Mouse (Mus musculus) intestine, embryonic 16.5 days (tissue): ENCODE data around the gene Snx1. TPM values are rescaled to one million over a fixed set of nuclear protein-coding genes. Genes with fewer than 3 reads are reported as not detected.

Source experiments
- ATAC-seq: fragments of 200-750 bp; cut with Nextera tagmentation; 2 replicates; pipeline ENCODE4 v1.8.0; 2017; ENCODE audit warnings: moderate TSS enrichment, moderate library complexity
- H3K27ac ChIP-seq: fragments of 300-500 bp; sonication (generic); 2 replicates; pipeline ENCODE4 v1.5.1; 2014; ENCODE audit warnings: mild to moderate bottlenecking, low read length
- H3K27me3 ChIP-seq: fragments of 300-500 bp; sonication (generic); replicated peaks from 2 replicates; pipeline ENCODE4 v1.6.1; 2014; ENCODE audit warnings: low read length, control low read depth, mixed read lengths; ENCODE audit not compliant: control insufficient read depth, insufficient read depth
- H3K36me3 ChIP-seq: fragments of 300-500 bp; sonication (generic); 2 replicates; pipeline ENCODE4 v1.6.1; 2014; ENCODE audit warnings: low read length, control low read depth; ENCODE audit not compliant: control insufficient read depth, insufficient read depth
- H3K4me1 ChIP-seq: fragments of 300-500 bp; sonication (generic); 2 replicates; pipeline ENCODE4 v1.6.1; 2014; ENCODE audit warnings: low read length, control low read depth, mixed read lengths; ENCODE audit not compliant: control insufficient read depth, insufficient read depth
- H3K4me2 ChIP-seq: fragments of 300-500 bp; sonication (generic); 2 replicates; pipeline ENCODE4 v1.6.1; 2014; ENCODE audit warnings: low read depth, low read length, control low read depth
- H3K4me3 ChIP-seq: fragments of 300-500 bp; sonication (generic); 2 replicates; pipeline ENCODE4 v1.5.1; 2014; ENCODE audit warnings: mild to moderate bottlenecking, low read length
- H3K9ac ChIP-seq: fragments of 300-500 bp; sonication (generic); 2 replicates; pipeline ENCODE4 v1.6.1; 2014; ENCODE audit warnings: low read depth, low read length
- H3K9me3 ChIP-seq: fragments of 300-500 bp; sonication (generic); 2 replicates; pipeline ENCODE4 v1.6.1; 2016; ENCODE audit warnings: low read length, control low read depth; ENCODE audit not compliant: control insufficient read depth
- WGBS: fragments of 180-500 bp; shearing (Covaris S2); extraction: QIAGEN DNeasy Blood & Tissue Kit; methylation state at CpG from one replicate; pipeline ENCODE4 v1.1.7; 2014; 5-methylcytosine and 5-hydroxymethylcytosine counted together
- polyA plus RNA-seq: library from polyadenylated mRNA; unstranded; fragments of >200 nt; fragmentation: Nextera tagmentation; extraction: Ambion mirVana; gene quantifications from 2 replicates; pipeline ENCODE4 v1.2.1, GENCODE M21; 2015

Gene Snx1
- polyA plus RNA-seq, 1 experiment from 2014 or later, result 149 TPM

GRCm38 (mm10) chr9:66081999-66082398 is 44.4 kb downstream of the Snx1 start:
- no peaks in the 10 kb centered on the region; the same call in 1 of the 2 replicates for H3K4me1 ChIP-seq
- H3K27ac ChIP-seq, result no peak overlapping the region
- no peak overlapping the region for H3K9ac ChIP-seq
- H3K9me3 ChIP-seq, result no peaks in the 10 kb centered on the region
- WGBS, result 66% methylated on average over 4 of the region's 4 CpGs
- no peak overlapping the region for H3K4me3 ChIP-seq
- no peaks in the 10 kb centered on the region for H3K27me3 ChIP-seq
- no peak for ATAC-seq
- no peaks in the 10 kb centered on the region for H3K36me3 ChIP-seq
- H3K4me2 ChIP-seq, result no peak overlapping the region

- WGBS, result 70% methylated on average over 3 of the region's 3 CpGs
- no peaks in the 10 kb centered on the region; the same call in 1 of the 2 replicates for H3K4me1 ChIP-seq
- no peaks in the 10 kb centered on the region for H3K9me3 ChIP-seq
- no peak overlapping the region for H3K27ac ChIP-seq
- 0 out of 2 replicates have a peak, but pooled peaks have one; percentile 13 for ATAC-seq
- H3K27me3 ChIP-seq, result no peaks in the 10 kb centered on the region
- no peaks in the 10 kb centered on the region for H3K36me3 ChIP-seq
- no peak overlapping the region for H3K4me2 ChIP-seq
- H3K9ac ChIP-seq, result no peak overlapping the region
- no peak overlapping the region for H3K4me3 ChIP-seq
Observed at GRCm38 (mm10) chr9:66080804-66081459, 45.5 kb downstream of the Snx1 start.

GRCm38 (mm10) chr9:66078493-66078892 is 47.9 kb downstream of the Snx1 start:
- 9% methylated on average over 14 of the region's 14 CpGs for WGBS
- 0 out of 2 replicates have a peak overlapping the region, but pooled peaks have one; percentile 2 for H3K4me2 ChIP-seq
- no peak for ATAC-seq

GRCm38 (mm10) chr9:66078072-66078471 is 48.3 kb downstream of the Snx1 start:
- H3K4me3 ChIP-seq, result no peak overlapping the region
- H3K27ac ChIP-seq, result no peak overlapping the region
- no peak overlapping the region for H3K4me2 ChIP-seq
- H3K4me1 ChIP-seq, result no peaks in the 10 kb centered on the region; the same call in 1 of the 2 replicates
- no peak for ATAC-seq
- no peak overlapping the region for H3K9ac ChIP-seq
- no peaks in the 10 kb centered on the region for H3K27me3 ChIP-seq
- H3K9me3 ChIP-seq, result no peaks in the 10 kb centered on the region
- no peaks in the 10 kb centered on the region for H3K36me3 ChIP-seq
- WGBS, result 60% methylated on average over 3 of the region's 3 CpGs

More at GRCm38 (mm10) chr9:66078493-66078892, 47.9 kb downstream of the Snx1 start:
- Histone ChIP-seq H3K9ac (no peak overlapping the region), H3K4me3 (no peak overlapping the region), H3K9me3 (no peaks in the 10 kb centered on the region), H3K4me1 (no peaks in the 10 kb centered on the region; the same call in 1 of the 2 replicates), H3K36me3 (no peaks in the 10 kb centered on the region), H3K27me3 (no peaks in the 10 kb centered on the region), H3K27ac (no peak overlapping the region)

- Histone ChIP-seq H3K9ac (no peak overlapping the region), H3K36me3 (no peaks in the 10 kb centered on the region), H3K4me2 (no peak overlapping the region), H3K4me1 (peaks cover 7% of the 10 kb centered on the region; the same call in 1 of the 2 replicates), H3K27ac (no peak overlapping the region), H3K27me3 (peaks cover 7% of the 10 kb centered on the region), H3K9me3 (no peaks in the 10 kb centered on the region), H3K4me3 (no peak overlapping the region)
- ATAC-seq, result no peak
- WGBS, result 81% methylated on average over 7 of the region's 7 CpGs
Observed at GRCm38 (mm10) chr9:66072754-66073153, 53.6 kb downstream of the Snx1 start.

GRCm38 (mm10) chr9:66070151-66070550 is 56.2 kb downstream of the Snx1 start:
- WGBS, result 82% methylated on average over 5 of the region's 5 CpGs
- no peak; the same call in 1 of the 2 replicates for ATAC-seq
- no peak overlapping the region for H3K4me3 ChIP-seq
- H3K9ac ChIP-seq, result no peak overlapping the region
- no peaks in the 10 kb centered on the region for H3K9me3 ChIP-seq
- H3K27me3 ChIP-seq, result peaks cover 11% of the 10 kb centered on the region
- H3K36me3 ChIP-seq, result peaks cover 16% of the 10 kb centered on the region; the same call in 1 of the 2 replicates
- H3K4me1 ChIP-seq, result peaks cover 7% of the 10 kb centered on the region; the same call in 1 of the 2 replicates
- H3K27ac ChIP-seq, result no peak overlapping the region
- H3K4me2 ChIP-seq, result peak overlapping the region; percentile 99; the same call in 1 of the 2 replicates

GRCm38 (mm10) chr9:66069583-66069982 is 56.8 kb downstream of the Snx1 start, which contains the start of gene Snx22:
Gene Snx22, minus strand, starts transcription at chr9:66069719.
- H3K27me3 ChIP-seq, result peaks cover 11% of the 10 kb centered on the region
- peaks cover 19% of the 10 kb centered on the region; the same call in 1 of the 2 replicates for H3K36me3 ChIP-seq
- no peak within 1 kb of the TSS for H3K27ac ChIP-seq
- H3K9me3 ChIP-seq, result no peaks in the 10 kb centered on the region
- peaks cover 7% of the 10 kb centered on the region; the same call in 1 of the 2 replicates for H3K4me1 ChIP-seq
- peak within 1 kb of the TSS; percentile 99 for H3K4me2 ChIP-seq
- H3K9ac ChIP-seq, result peak within 1 kb of the TSS; percentile 47
- peak; percentile 98 for ATAC-seq
- peak within 1 kb of the TSS; percentile 54 for H3K4me3 ChIP-seq
- WGBS, result under 1% methylated on average over 22 of the region's 22 CpGs

- Histone ChIP-seq H3K9me3 (no peaks in the 10 kb centered on the region), H3K4me2 (peak overlapping the region; percentile 99), H3K27me3 (peaks cover 11% of the 10 kb centered on the region), H3K36me3 (peaks cover 23% of the 10 kb centered on the region), H3K27ac (no peak overlapping the region), H3K4me3 (peak overlapping the region; percentile 54), H3K9ac (peak overlapping the region; percentile 47), H3K4me1 (peaks cover 7% of the 10 kb centered on the region; the same call in 1 of the 2 replicates)
- WGBS, result under 1% methylated on average over 30 of the region's 30 CpGs
- peak; percentile 42 for ATAC-seq
Observed at GRCm38 (mm10) chr9:66068971-66069391, 57.4 kb downstream of the Snx1 start.

GRCm38 (mm10) chr9:66068056-66068455 is 58.3 kb downstream of the Snx1 start:
- H3K36me3 ChIP-seq, result peaks cover 28% of the 10 kb centered on the region
- 66% methylated on average over 4 of the region's 4 CpGs for WGBS

More at GRCm38 (mm10) chr9:66068056-66068455, 58.3 kb downstream of the Snx1 start:
- H3K4me3 ChIP-seq, result no peak overlapping the region
- H3K4me2 ChIP-seq, result no peak overlapping the region
- H3K27me3 ChIP-seq, result peaks cover 11% of the 10 kb centered on the region
- peaks cover 7% of the 10 kb centered on the region; the same call in 1 of the 2 replicates for H3K4me1 ChIP-seq
- no peak for ATAC-seq
- no peaks in the 10 kb centered on the region for H3K9me3 ChIP-seq
- no peak overlapping the region for H3K27ac ChIP-seq
- H3K9ac ChIP-seq, result no peak overlapping the region
